Mouse (Mus musculus) heart, postnatal 0 days (tissue): Measurements from ENCODE around the gene 4931417E11Rik.

Experiments used
- CTCF ChIP-seq: IDR thresholded peaks from 2 replicates; pipeline ENCODE4 v1.5.1; 2016; ENCODE audit warnings: antibody characterized with exemption, control low read depth, low read depth
- EP300 ChIP-seq: IDR thresholded peaks from 2 replicates; pipeline ENCODE4 v1.6.1; 2016; ENCODE audit warnings: antibody characterized with exemption, low read depth

DNA sequence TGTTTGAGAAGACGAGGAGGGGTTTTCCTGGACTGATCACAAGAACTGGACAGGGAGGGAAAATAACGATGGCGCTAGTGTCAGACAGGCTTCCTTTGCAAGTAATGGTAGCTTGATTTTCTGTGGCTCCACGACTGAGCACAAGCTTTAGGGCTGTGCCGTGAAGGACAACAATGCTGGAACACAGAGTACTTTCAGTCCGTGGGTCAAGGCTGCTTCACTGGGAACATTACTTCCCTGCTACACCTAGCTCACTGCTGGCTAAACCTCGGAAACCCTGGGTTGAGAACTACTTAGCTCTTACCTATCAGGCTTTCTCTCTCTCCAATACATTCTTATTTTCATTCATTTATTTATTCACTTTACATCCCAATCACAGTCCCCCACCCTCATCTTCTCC is 30.2 kb upstream of the 4931417E11Rik start:
- TF ChIP-seq CTCF (no peak), EP300 (no peak)
